Mouse (Mus musculus): ENCODE results near the gene Gdpd5.

DNA sequence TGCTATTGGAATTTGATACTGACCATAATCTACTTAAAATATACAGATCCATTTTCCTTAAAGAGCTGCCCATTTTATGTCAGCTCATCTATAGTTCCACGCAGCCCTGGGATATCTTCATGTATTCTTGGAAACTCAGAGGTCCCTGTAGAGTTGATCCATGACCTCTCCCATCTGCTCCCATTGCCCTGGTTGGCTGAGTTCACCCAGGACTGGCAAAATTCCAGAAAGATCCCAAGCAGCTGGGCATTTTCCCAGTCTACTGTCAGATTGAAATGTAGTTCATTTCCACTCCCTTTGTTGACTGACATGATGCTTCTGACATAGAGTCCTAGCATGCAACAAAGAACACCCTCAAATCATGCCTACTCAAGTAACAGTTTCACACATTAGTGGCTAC is 117.9 kb downstream of the Gdpd5 start:
- TF ChIP-seq CTCF (IDR thresholded peaks at IDR 0.05; ENCODE audit: extremely low read depth, insufficient read length, insufficient replicate concordance, low read depth, low read length) (no peak), POLR2A (IDR thresholded peaks at IDR 0.05; ENCODE audit: low read depth, low read length) (no peak)
